Mouse (Mus musculus) forebrain, embryonic 11.5 days (tissue): ENCODE measurements at regions not wholly inside any gene's neighbourhood (a gene's known extent, or its start where the extent isn't known, plus 50 kb on each side); places are given as distances from the start of the nearest gene placed in this dataset.
A peak's percentile ranks its signal among the peaks of the same experiment; 100 is the strongest.

Experiments
- ATAC-seq: fragments of 200-750 bp; cut with Nextera tagmentation; replicated peaks from 2 replicates; pipeline ENCODE4 v1.8.0; 2017; ENCODE audit warnings: moderate TSS enrichment; ENCODE audit not compliant: low FRiP score
- DNase-seq: peaks from one replicate; pipeline ENCODE4 v3.0.0-alpha.2; 2017; ENCODE audit warnings: low spot score
- H3K27ac ChIP-seq: fragments of 300-500 bp; sonication (generic); 2 replicates; pipeline ENCODE4 v1.5.1; 2014; ENCODE audit warnings: low read depth, low read length
- H3K27me3 ChIP-seq: fragments of 300-500 bp; sonication (generic); 2 replicates; pipeline ENCODE4 v1.6.1; 2014; ENCODE audit warnings: mild to moderate bottlenecking, low read length, mixed read lengths; ENCODE audit not compliant: control insufficient read depth, insufficient read depth
- H3K36me3 ChIP-seq: fragments of 300-500 bp; sonication (generic); 2 replicates; pipeline ENCODE4 v1.6.1; 2014; ENCODE audit warnings: mild to moderate bottlenecking, low read length, moderate library complexity, mixed read lengths; ENCODE audit not compliant: control insufficient read depth, insufficient read depth
- H3K4me1 ChIP-seq: fragments of 300-500 bp; sonication (generic); replicated peaks from 2 replicates; pipeline ENCODE4 v1.6.1; 2014; ENCODE audit warnings: low read length, mixed read lengths; ENCODE audit not compliant: control insufficient read depth, insufficient read depth
- H3K4me2 ChIP-seq: fragments of 300-500 bp; sonication (generic); 2 replicates; pipeline ENCODE4 v1.6.1; 2014; ENCODE audit warnings: low read depth, mild to moderate bottlenecking, low read length, moderate library complexity, mixed read lengths; ENCODE audit not compliant: severe bottlenecking
- H3K4me3 ChIP-seq: fragments of 300-500 bp; sonication (generic); 2 replicates; pipeline ENCODE4 v1.5.1; 2014; ENCODE audit warnings: low read depth, low read length
- H3K9ac ChIP-seq: fragments of 300-500 bp; sonication (generic); 2 replicates; pipeline ENCODE4 v1.6.1; 2014; ENCODE audit warnings: low read length
- H3K9me3 ChIP-seq: fragments of 300-500 bp; sonication (generic); 2 replicates; pipeline ENCODE4 v1.6.1; 2016; ENCODE audit warnings: low read length, mixed read lengths; ENCODE audit not compliant: control insufficient read depth
- WGBS: fragments of 180-500 bp; shearing (Covaris S2); extraction: QIAGEN DNeasy Blood & Tissue Kit; methylation state at CpG from one replicate; pipeline ENCODE4 v1.1.7; 2014; 5-methylcytosine and 5-hydroxymethylcytosine counted together

DNA sequence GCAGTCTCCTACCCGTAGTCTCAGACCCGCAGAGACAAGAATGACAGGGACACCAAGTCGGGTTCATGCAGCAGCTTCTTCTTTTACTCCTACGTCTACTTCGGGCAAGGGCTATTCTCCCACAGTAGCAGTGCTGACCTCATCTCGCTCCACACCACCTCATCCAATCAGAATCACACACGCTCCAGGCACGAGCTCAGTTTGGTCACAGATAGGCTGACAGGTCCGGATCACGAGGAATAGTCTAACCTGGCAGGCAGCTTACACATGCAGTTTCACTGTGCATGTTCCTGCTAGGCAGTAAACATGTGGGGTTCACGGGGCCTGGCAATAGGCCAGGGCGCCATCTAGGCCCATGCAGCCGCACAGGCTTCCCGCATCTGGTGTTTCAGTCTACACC lies 260.7 kb upstream of the Hs3st1 start:
- no peaks in the 10 kb centered on the region for H3K27me3 ChIP-seq
- H3K4me1 ChIP-seq = no peaks in the 10 kb centered on the region
- no peak overlapping the region for H3K4me3 ChIP-seq
- DNase-seq (peak; percentile 49), ATAC-seq (no peak)
- H3K4me2 ChIP-seq = no peak overlapping the region
- no peaks in the 10 kb centered on the region for H3K9me3 ChIP-seq
- H3K36me3 ChIP-seq = no peaks in the 10 kb centered on the region
- 90% methylated on average over 14 of the region's 14 CpGs for WGBS
- no peak overlapping the region for H3K9ac ChIP-seq
- no peak overlapping the region for H3K27ac ChIP-seq

DNA sequence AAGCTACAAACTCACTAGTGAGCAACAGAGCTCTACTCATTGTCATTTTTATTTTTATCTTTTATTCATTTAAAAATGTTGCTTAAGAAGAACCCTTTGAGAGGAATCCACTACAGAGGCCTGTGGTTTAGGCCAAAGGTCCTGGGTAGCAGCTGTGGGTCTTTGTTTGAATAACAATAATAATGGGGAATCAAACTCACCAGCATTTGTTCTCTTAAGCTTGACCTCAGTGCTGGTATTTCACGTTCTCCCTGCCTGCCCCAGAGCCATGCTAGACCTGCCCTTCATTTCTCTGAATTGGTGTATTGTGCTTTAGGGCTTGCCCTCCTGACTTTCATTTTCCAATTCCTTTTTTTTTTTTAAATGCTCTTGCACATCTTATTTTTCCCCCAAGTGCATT lies 232.8 kb upstream of the Hs3st1 start:
- H3K4me1 ChIP-seq = no peaks in the 10 kb centered on the region
- no peak overlapping the region for H3K4me3 ChIP-seq
- H3K4me2 ChIP-seq = no peak overlapping the region
- ATAC-seq (no peak), DNase-seq (no peak)
- H3K27me3 ChIP-seq = no peaks in the 10 kb centered on the region
- H3K27ac ChIP-seq = no peak overlapping the region
- 3% methylated on average over 1 of the region's 1 CpGs for WGBS
- no peak overlapping the region for H3K9ac ChIP-seq
- no peaks in the 10 kb centered on the region for H3K36me3 ChIP-seq
- H3K9me3 ChIP-seq = no peaks in the 10 kb centered on the region

DNA sequence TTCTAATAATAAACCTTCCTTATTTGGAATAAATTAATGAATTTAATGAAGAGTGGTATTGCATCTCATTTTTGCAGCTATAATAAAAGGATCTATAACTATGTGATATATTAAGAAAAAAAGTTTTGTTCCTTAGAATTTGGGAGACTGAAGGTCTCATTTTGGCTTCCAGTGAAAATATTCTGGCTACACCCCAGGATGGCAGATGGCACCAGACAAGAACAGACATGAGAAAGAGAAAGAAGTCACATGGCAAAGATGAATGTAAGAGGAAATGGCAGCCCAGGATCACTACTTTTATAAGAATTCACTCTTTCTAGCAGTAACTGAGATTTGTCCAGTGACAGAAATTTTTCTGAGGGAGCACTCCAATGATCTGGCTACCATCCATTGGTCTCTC lies 209.1 kb upstream of the Hs3st1 start:
- H3K4me3 ChIP-seq = no peak overlapping the region
- no peak overlapping the region for H3K4me2 ChIP-seq
- H3K9ac ChIP-seq = no peak overlapping the region
- H3K27ac ChIP-seq = no peak overlapping the region
- DNase-seq = no peak
- H3K36me3 ChIP-seq = no peaks in the 10 kb centered on the region
- H3K27me3 ChIP-seq = no peaks in the 10 kb centered on the region
- no peaks in the 10 kb centered on the region for H3K4me1 ChIP-seq
- H3K9me3 ChIP-seq = no peaks in the 10 kb centered on the region
- ATAC-seq = no peak

DNA sequence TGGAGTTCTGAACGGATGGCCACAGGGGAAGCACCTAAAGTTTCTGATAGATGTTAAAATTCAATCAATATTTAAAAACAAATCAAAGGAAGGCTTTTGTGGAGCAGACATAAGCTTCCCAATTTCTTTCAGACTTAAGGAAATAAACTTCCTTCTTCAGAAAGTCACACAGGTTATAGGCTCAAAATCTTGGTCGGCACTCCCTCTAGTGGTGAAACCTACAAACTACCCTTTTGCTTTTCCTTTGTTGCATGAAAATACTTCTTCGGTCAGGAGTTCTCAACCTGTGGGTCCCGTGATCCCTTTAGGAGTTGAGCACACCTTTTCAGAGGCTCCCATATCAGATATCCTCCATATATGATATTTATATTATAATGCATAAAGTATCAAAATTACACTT lies 205.7 kb upstream of the Hs3st1 start:
- Histone ChIP-seq H3K9me3 (no peaks in the 10 kb centered on the region), H3K4me2 (no peak overlapping the region), H3K36me3 (no peaks in the 10 kb centered on the region), H3K9ac (no peak overlapping the region), H3K4me3 (no peak overlapping the region), H3K27me3 (no peaks in the 10 kb centered on the region), H3K27ac (no peak overlapping the region), H3K4me1 (no peaks in the 10 kb centered on the region)
- WGBS = 39% methylated on average over 4 of the region's 4 CpGs
- ATAC-seq (peak; percentile 73; the same call in 1 of the 2 replicates), DNase-seq (peak; percentile 59)

DNA sequence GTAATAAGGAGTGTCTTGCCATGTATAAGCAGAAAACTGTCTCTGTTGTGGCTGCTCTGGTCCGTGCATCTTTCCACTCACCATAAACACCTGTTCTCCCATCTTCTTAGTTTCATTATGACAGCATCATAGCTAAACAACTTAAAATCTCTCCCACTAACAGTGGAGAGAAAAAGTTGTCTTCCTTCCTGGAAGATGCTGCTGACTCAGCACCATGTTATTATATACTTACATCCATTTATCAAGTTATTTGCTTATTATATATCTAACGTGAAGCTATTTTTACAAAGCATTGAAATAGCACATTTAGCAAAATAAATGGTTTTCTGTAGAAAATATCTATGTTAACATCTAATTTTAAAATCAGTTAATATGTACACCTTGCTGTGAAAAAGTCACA lies 180.3 kb upstream of the Hs3st1 start:
- WGBS = 86% methylated on average over 2 of the region's 2 CpGs
- DNase-seq (no peak), ATAC-seq (no peak)
- Histone ChIP-seq H3K4me1 (no peaks in the 10 kb centered on the region), H3K4me2 (no peak overlapping the region), H3K4me3 (no peak overlapping the region), H3K9ac (no peak overlapping the region), H3K27me3 (no peaks in the 10 kb centered on the region), H3K36me3 (no peaks in the 10 kb centered on the region), H3K9me3 (no peaks in the 10 kb centered on the region), H3K27ac (no peak overlapping the region)

DNA sequence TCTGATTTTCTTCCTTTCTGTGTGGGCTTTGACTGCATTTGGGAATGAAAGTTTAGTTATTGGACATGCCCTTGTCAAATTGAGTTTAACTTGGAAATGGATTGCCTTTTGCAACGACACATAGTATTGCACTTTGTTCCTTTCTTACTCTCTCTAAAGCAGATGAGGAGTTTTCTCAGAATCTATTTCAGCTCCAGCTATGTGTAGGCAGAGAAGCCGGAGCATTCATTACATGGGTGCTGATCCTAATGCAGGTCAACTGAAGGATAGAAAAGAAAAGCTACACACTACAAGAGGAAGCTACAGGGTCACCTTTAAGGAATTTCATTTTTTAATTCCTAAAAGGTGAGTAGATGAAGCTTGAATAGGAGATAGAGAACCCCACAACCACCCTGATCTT lies 176.6 kb upstream of the Hs3st1 start:
- WGBS = 90% methylated on average over 2 of the region's 2 CpGs

DNA sequence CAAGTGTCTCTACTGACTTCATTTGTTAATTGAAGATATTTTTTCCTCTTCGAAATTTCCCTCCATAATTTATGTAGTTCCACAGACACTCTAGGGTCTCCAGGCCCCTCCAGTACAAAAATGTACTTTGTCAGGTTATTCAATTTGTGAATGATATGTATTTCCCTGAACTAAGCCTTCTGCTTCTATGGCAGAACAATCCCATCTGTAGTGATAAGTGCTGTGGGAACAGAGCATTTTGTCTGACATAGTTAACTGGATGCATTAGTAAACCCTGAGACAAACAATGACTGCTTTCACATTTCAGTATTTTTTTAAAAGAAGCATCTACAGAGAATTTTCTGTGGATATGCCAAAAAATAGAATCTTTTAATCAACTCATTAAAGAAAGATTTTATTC lies 154.1 kb upstream of the Hs3st1 start:
- Histone ChIP-seq H3K4me1 (no peaks in the 10 kb centered on the region), H3K9me3 (no peaks in the 10 kb centered on the region), H3K4me2 (no peak overlapping the region), H3K36me3 (no peaks in the 10 kb centered on the region), H3K9ac (no peak overlapping the region), H3K27me3 (no peaks in the 10 kb centered on the region), H3K4me3 (no peak overlapping the region), H3K27ac (no peak overlapping the region)
- WGBS = 79% methylated on average over 1 of the region's 1 CpGs
- DNase-seq (no peak), ATAC-seq (no peak)

More for the DNA sequence above, 176.6 kb upstream of the Hs3st1 start:
- H3K4me2 ChIP-seq = no peak overlapping the region
- ATAC-seq (no peak), DNase-seq (no peak)
- H3K36me3 ChIP-seq = no peaks in the 10 kb centered on the region
- no peaks in the 10 kb centered on the region for H3K9me3 ChIP-seq
- no peak overlapping the region for H3K4me3 ChIP-seq
- no peak overlapping the region for H3K27ac ChIP-seq
- H3K9ac ChIP-seq = no peak overlapping the region
- no peaks in the 10 kb centered on the region for H3K4me1 ChIP-seq
- no peaks in the 10 kb centered on the region for H3K27me3 ChIP-seq

DNA sequence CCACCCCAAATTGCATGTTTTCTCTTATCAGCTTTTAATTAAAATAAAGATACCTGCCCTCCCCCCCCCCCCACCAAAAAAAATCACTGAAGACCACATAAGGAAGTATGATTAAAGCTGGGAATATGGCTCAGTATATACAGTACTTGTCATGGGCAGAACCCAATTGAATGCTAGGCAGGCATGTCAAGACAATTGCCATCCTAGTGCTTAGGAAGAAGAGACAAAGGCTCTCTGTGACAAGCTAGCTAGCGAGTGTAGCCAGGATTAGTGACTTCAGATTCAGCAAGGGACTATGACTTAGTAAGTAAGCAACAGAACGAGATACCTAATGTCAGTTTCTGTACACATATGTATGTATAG lies 116.4 kb upstream of the Hs3st1 start:
- Histone ChIP-seq H3K4me2 (no peak overlapping the region), H3K9ac (no peak overlapping the region), H3K27ac (no peak overlapping the region), H3K36me3 (no peaks in the 10 kb centered on the region), H3K4me3 (no peak overlapping the region), H3K27me3 (no peaks in the 10 kb centered on the region), H3K9me3 (no peaks in the 10 kb centered on the region), H3K4me1 (no peaks in the 10 kb centered on the region)
- ATAC-seq = 0 out of 2 replicates have a peak, but pooled peaks have one; percentile 30
- 60% methylated on average over 2 of the region's 2 CpGs for WGBS
- no peak for DNase-seq

DNA sequence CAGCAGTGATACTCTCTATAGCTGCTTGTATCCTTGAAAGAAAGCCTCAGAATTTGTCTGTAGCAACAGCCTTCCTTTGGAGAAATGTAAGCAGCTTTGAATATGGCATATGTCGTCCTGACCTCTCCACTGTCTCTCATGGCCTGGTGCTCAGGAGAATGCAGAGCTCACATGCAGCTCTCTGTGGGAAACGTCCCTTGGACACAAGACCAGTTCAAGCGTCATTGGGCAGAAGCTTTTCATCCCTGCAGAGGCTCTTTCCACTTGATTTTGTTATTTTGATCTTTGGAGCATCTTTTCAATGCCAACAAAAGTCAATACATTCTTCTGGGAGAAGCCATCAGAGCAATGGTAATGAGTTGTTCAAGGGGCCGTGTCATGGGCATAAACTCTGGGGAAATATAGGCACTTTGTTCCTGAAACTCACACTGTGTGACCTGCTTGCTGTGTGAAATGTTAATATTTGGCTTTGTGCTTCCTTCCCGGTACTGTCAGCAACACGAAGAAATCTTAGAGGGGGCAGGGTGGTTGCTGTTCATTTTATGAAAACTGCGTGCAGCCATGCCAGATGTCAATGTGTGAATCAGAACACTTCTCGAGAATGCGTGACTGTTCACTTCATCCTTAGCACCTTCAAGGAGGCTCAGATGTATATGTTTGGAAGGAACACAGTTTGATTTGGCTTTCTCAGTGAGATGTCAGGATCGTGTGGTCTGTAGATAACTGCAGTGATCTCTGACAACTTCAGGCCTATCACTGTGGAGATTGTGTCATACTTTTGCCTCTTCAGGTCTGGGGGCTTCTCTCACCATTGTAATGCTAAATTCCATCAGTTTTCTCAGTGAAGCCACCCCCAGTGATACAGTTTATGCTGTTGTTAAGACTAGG lies 115.8 kb upstream of the Hs3st1 start:
- ATAC-seq (0 out of 2 replicates have a peak, but pooled peaks have one; percentile 5), DNase-seq (no peak)
- Histone ChIP-seq H3K4me1 (no peaks in the 10 kb centered on the region), H3K27me3 (no peaks in the 10 kb centered on the region), H3K9ac (no peak overlapping the region), H3K27ac (no peak overlapping the region), H3K4me3 (no peak overlapping the region), H3K9me3 (no peaks in the 10 kb centered on the region), H3K36me3 (no peaks in the 10 kb centered on the region), H3K4me2 (no peak overlapping the region)
- WGBS = 71% methylated on average over 10 of the region's 10 CpGs
